Mouse (Mus musculus) heart, embryonic 10.5 days (tissue): Measurements from ENCODE around the gene Rassf8. TPM values are rescaled to one million over a fixed set of nuclear protein-coding genes. Genes with fewer than 3 reads are reported as not detected.

Source experiments
- DNase-seq: peaks from one replicate; pipeline ENCODE4 v3.0.0-alpha.2; 2017; ENCODE audit warnings: low spot score
- H3K27ac ChIP-seq: fragments of 300-500 bp; sonication (generic); 2 replicates; pipeline ENCODE4 v1.5.1; 2016; ENCODE audit warnings: mild to moderate bottlenecking
- H3K27me3 ChIP-seq: fragments of 300-500 bp; sonication (generic); 2 replicates; pipeline ENCODE4 v1.6.1; 2016; ENCODE audit warnings: mild to moderate bottlenecking; ENCODE audit not compliant: poor library complexity, insufficient read depth, severe bottlenecking
- H3K36me3 ChIP-seq: fragments of 300-500 bp; sonication (generic); 2 replicates; pipeline ENCODE4 v1.6.1; 2016; ENCODE audit warnings: mild to moderate bottlenecking, moderate library complexity
- H3K4me1 ChIP-seq: fragments of 300-500 bp; sonication (generic); 2 replicates; pipeline ENCODE4 v1.6.1; 2016; ENCODE audit warnings: mild to moderate bottlenecking
- H3K4me3 ChIP-seq: fragments of 300-500 bp; sonication (generic); 2 replicates; pipeline ENCODE4 v1.5.1; 2016; ENCODE audit warnings: mild to moderate bottlenecking, moderate library complexity
- H3K9me3 ChIP-seq: fragments of 300-500 bp; sonication (generic); 2 replicates; pipeline ENCODE4 v1.6.1; 2016; ENCODE audit warnings: mild to moderate bottlenecking, moderate library complexity
- WGBS: fragments of 180-500 bp; shearing (Covaris S2); methylation state at CpG from one replicate; pipeline ENCODE4 v1.1.7; 2016; 5-methylcytosine and 5-hydroxymethylcytosine counted together
- polyA plus RNA-seq: library from polyadenylated mRNA; unstranded; fragments of >200 nt; fragmentation: Nextera tagmentation; extraction: Ambion mirVana; gene quantifications from 2 replicates; pipeline ENCODE4 v1.2.1, GENCODE M21; 2016

Gene Rassf8
- polyA plus RNA-seq: 7.2 and 8.6 TPM in 2 replicates

DNA sequence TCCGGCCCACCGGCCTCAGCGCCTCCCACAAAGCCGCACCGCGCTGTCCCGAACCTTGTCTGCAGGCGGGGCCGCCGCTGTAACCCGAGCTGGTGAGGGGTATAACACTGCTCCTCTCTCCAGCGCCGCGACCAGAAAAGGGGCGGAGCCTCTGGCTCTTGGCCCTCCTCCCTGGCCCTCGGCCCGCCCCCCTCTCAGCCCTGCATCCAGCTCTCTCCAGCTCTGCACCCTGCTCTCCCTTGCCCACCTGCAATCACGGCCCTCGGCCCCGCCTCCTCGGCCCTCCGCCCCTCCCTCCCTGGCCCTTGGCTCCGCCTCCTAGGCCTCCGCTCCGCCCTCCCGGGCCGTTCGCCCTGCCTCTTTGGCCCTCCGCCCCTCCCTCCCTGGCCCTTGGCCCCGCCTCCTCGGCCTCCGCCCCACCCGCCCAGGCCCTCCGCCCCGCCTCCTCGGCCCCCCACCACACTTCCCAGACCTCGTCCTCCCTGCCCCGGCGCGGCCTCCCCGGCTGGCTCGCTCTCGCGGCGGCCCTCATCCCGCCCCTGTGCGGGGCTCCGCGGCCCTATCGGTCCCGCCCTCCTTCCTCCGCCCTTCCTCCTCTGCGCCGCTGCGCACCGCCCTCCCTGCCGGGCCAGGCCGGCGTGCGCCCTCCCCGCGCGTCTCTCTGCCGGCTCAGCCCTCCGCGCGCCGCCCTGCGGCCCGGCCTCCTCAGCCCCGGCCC lies at the start of gene Rassf8:
Gene Rassf8 (plus strand): TSS at position 617 of the 718 bp plus-strand sequence.
- Histone ChIP-seq H3K9me3 (no peaks in the 10 kb centered on the region), H3K36me3 (peaks cover 15% of the 10 kb centered on the region; the same call in 1 of the 2 replicates), H3K4me1 (peaks cover 36% of the 10 kb centered on the region), H3K4me3 (peak within 1 kb of the TSS; percentile 85), H3K27ac (peak within 1 kb of the TSS; percentile 97), H3K27me3 (no peaks in the 10 kb centered on the region)
- 1% methylated on average over 58 of the region's 71 CpGs for WGBS
- peak; percentile 97 for DNase-seq

DNA sequence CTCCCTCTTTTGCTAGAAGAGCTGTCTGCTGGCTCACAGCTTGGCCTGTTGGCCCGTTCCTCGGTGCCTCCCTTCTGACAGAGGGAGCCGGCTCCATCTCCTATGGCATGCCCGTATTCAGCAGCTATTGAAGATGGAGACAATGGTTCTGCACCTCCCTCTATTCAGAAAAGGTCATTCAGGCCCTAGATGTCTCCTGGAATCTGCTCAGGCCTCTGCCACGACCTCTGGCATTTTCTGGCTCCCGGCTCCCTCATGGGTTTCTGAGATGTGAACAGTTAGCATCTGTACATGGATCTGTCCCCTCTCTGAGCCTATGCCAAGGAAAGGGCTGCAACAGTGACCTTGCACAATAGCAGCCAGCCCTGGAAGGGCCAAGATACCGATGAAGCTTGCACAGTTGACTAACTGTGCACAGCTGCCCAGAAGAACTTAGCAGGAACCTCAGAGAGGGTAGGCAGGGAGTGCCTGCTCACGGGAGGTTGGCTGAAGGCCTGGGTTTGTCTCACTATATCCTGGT lies 45.5 kb upstream of the Rassf8 start:
- WGBS: 72% methylated on average over 8 of the region's 8 CpGs
- H3K36me3 ChIP-seq: no peaks in the 10 kb centered on the region
- H3K27ac ChIP-seq: no peak overlapping the region
- no peaks in the 10 kb centered on the region for H3K27me3 ChIP-seq
- no peak overlapping the region for H3K4me3 ChIP-seq
- H3K4me1 ChIP-seq: no peaks in the 10 kb centered on the region
- no peaks in the 10 kb centered on the region for H3K9me3 ChIP-seq
- DNase-seq: no peak

GRCm38 (mm10) chr6:145703667-145704066 lies 42.9 kb upstream of the Rassf8 start:
- H3K4me1 ChIP-seq: peaks cover 9% of the 10 kb centered on the region
- 82% methylated on average over 6 of the region's 6 CpGs for WGBS

DNA sequence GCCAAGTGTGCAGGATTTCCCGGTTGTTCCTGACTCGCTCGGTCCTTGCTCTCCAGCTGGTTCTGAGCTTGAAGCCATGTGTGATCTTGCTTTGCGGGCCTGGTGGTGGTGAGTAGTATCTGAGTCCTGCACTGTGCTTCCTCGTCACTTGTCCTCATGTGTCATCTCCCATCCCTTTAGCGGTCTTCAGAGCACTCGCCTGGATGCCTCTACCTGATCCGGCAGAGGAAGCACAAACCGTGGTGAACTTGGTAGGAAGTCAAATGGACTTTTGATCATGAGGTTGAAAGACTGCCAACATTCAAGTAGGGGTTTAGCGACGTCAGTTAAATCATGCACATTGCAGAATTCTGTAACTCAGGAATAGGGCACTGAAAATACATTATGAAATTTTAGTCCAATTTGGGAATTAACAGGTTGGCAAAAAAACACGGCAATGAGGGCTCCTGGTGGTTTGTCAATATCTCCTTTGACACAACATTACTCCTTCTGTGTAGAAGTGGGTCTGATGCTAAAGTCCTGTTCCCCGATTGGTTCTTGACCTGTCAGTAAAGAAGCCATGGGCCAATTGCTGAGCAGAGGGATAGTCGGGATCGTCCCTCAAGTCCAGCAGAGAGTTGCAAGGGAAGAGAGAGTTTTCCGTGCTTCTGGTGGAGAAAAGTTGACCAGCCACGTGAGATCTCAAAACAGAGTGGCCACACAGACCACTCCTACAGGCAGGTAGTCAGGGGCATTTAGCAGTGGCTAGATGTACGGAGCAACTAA lies 36.4 kb upstream of the Rassf8 start:
- no peaks in the 10 kb centered on the region for H3K9me3 ChIP-seq
- WGBS: 90% methylated on average over 18 of the region's 18 CpGs

More at GRCm38 (mm10) chr6:145703667-145704066, 42.9 kb upstream of the Rassf8 start:
- no peak for DNase-seq
- Histone ChIP-seq H3K27me3 (no peaks in the 10 kb centered on the region), H3K9me3 (no peaks in the 10 kb centered on the region), H3K4me3 (no peak overlapping the region), H3K36me3 (no peaks in the 10 kb centered on the region), H3K27ac (no peak overlapping the region)

DNA sequence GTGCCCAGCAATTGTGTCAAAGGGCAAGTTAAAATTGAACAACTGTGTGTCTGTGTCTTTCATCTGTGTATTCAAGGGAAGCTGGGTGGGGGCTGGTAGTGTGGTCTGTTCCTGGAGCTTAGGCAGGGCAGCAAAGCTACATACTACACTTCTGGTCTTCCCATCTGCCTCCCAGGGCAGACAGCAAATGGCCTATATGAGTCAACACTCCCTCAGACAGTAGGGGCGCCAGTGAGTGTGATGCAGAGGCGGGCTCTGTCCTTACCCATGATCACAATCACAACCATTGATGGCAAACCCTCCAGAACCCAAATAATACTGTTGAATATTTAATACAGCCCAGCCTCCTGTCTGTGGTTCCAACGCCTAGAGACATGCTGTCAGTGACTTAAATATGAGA lies 35.8 kb upstream of the Rassf8 start:
- 80% methylated on average over 3 of the region's 3 CpGs for WGBS
- no peaks in the 10 kb centered on the region for H3K27me3 ChIP-seq
- DNase-seq: no peak
- no peak overlapping the region for H3K27ac ChIP-seq
- no peak overlapping the region for H3K4me3 ChIP-seq
- H3K36me3 ChIP-seq: no peaks in the 10 kb centered on the region
- H3K4me1 ChIP-seq: peaks cover 18% of the 10 kb centered on the region
- H3K9me3 ChIP-seq: no peaks in the 10 kb centered on the region

More for the DNA sequence above, 36.4 kb upstream of the Rassf8 start:
- Histone ChIP-seq H3K27ac (no peak overlapping the region), H3K4me1 (peaks cover 18% of the 10 kb centered on the region), H3K4me3 (no peak overlapping the region), H3K27me3 (no peaks in the 10 kb centered on the region), H3K36me3 (no peaks in the 10 kb centered on the region)
- no peak for DNase-seq

GRCm38 (mm10) chr6:145711320-145711719 lies 35.2 kb upstream of the Rassf8 start:
- Histone ChIP-seq H3K9me3 (no peaks in the 10 kb centered on the region), H3K4me1 (peaks cover 18% of the 10 kb centered on the region), H3K27me3 (no peaks in the 10 kb centered on the region), H3K36me3 (no peaks in the 10 kb centered on the region), H3K27ac (no peak overlapping the region), H3K4me3 (no peak overlapping the region)
- DNase-seq: no peak
- 91% methylated on average over 5 of the region's 5 CpGs for WGBS

GRCm38 (mm10) chr6:145713241-145714114 lies 33.1 kb upstream of the Rassf8 start:
- WGBS: 57% methylated on average over 8 of the region's 8 CpGs
- DNase-seq: no peak
- H3K27ac ChIP-seq: peak overlapping the region; percentile 73

GRCm38 (mm10) chr6:145714131-145714530 lies 32.4 kb upstream of the Rassf8 start:
- no peaks in the 10 kb centered on the region for H3K9me3 ChIP-seq
- H3K4me3 ChIP-seq: no peak overlapping the region
- DNase-seq: no peak
- no peaks in the 10 kb centered on the region for H3K27me3 ChIP-seq
- WGBS: 72% methylated on average over 1 of the region's 1 CpGs
- H3K4me1 ChIP-seq: peaks cover 9% of the 10 kb centered on the region
- no peaks in the 10 kb centered on the region for H3K36me3 ChIP-seq
- no peak overlapping the region for H3K27ac ChIP-seq

More at GRCm38 (mm10) chr6:145713241-145714114, 33.1 kb upstream of the Rassf8 start:
- no peak overlapping the region for H3K4me3 ChIP-seq
- no peaks in the 10 kb centered on the region for H3K36me3 ChIP-seq
- H3K9me3 ChIP-seq: no peaks in the 10 kb centered on the region
- H3K4me1 ChIP-seq: peaks cover 9% of the 10 kb centered on the region
- no peaks in the 10 kb centered on the region for H3K27me3 ChIP-seq

- Histone ChIP-seq H3K9me3 (no peaks in the 10 kb centered on the region), H3K4me1 (0 out of 2 replicates have a peak, but pooled peaks cover 4% of the 10 kb centered on the region), H3K27me3 (no peaks in the 10 kb centered on the region), H3K27ac (no peak overlapping the region), H3K4me3 (no peak overlapping the region), H3K36me3 (no peaks in the 10 kb centered on the region)
- 69% methylated on average over 7 of the region's 7 CpGs for WGBS
- DNase-seq: no peak
Measured at GRCm38 (mm10) chr6:145722596-145722995, 24.0 kb upstream of the Rassf8 start.

- DNase-seq: no peak
- Histone ChIP-seq H3K27me3 (no peaks in the 10 kb centered on the region), H3K36me3 (no peaks in the 10 kb centered on the region), H3K4me1 (0 out of 2 replicates have a peak, but pooled peaks cover 4% of the 10 kb centered on the region), H3K27ac (no peak overlapping the region), H3K9me3 (no peaks in the 10 kb centered on the region), H3K4me3 (no peak overlapping the region)
- 77% methylated on average over 13 of the region's 13 CpGs for WGBS
Measured at GRCm38 (mm10) chr6:145723131-145723863, 23.3 kb upstream of the Rassf8 start.

DNA sequence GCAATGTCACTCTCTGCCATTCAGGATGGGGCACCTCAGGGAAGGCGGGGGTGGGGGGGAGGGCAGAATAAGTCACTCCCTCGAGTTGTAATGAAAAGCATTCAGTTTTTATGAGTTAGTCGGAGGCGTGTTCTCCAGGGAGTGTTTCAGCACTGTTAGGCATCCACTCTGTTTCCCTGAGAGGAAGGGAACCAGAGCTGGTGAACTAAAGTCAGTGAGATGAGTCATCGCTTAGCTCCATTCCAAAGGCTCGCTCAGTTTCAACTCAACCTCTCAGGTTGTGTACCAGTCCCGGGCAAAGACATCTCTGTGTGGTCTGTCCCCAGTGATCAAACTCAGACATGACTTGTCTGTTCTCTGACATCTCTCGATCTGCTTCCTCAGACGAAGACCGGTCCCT lies 20.7 kb upstream of the Rassf8 start:
- no peak for DNase-seq
- H3K4me1 ChIP-seq: 0 out of 2 replicates have a peak, but pooled peaks cover 4% of the 10 kb centered on the region
- H3K27ac ChIP-seq: no peak overlapping the region
- WGBS: 79% methylated on average over 10 of the region's 10 CpGs
- no peaks in the 10 kb centered on the region for H3K36me3 ChIP-seq
- H3K4me3 ChIP-seq: no peak overlapping the region
- H3K27me3 ChIP-seq: no peaks in the 10 kb centered on the region
- H3K9me3 ChIP-seq: no peaks in the 10 kb centered on the region

GRCm38 (mm10) chr6:145726986-145727385 lies 19.6 kb upstream of the Rassf8 start:
- no peaks in the 10 kb centered on the region for H3K27me3 ChIP-seq
- H3K4me1 ChIP-seq: 0 out of 2 replicates have a peak, but pooled peaks cover 4% of the 10 kb centered on the region
- no peak overlapping the region for H3K4me3 ChIP-seq
- 46% methylated on average over 5 of the region's 5 CpGs for WGBS
- H3K27ac ChIP-seq: no peak overlapping the region
- no peaks in the 10 kb centered on the region for H3K36me3 ChIP-seq
- H3K9me3 ChIP-seq: no peaks in the 10 kb centered on the region
- DNase-seq: no peak
